Mouse (Mus musculus): ENCODE measurements around the gene Plppr5.

- TF ChIP-seq GATA1 (IDR thresholded peaks at IDR 0.05; ENCODE audit: low read length) (no peak), TAL1 (IDR thresholded peaks at IDR 0.05; ENCODE audit: low read length) (no peak)
These were observed 150.9 kb downstream of the Plppr5 start for GRCm38 (mm10) chr3:117725501-117725900.
